Mouse (Mus musculus) stomach, embryonic 15.5 days (tissue): Measurements from ENCODE around the gene Slc4a1. TPM values are rescaled to one million over a fixed set of nuclear protein-coding genes. Genes with fewer than 3 reads are reported as not detected.

ENCODE experiments used
- microRNA-seq: library from miRNA; unstranded; fragments of <30 nt; microRNA quantifications from one replicate; pipeline ENCODE4, GENCODE M21; 2016
- polyA plus RNA-seq: library from polyadenylated mRNA; unstranded; fragments of >200 nt; fragmentation: Nextera tagmentation; extraction: Ambion mirVana; gene quantifications from 2 replicates; pipeline ENCODE4 v1.2.1, GENCODE M21; 2015

Gene Slc4a1
- polyA plus RNA-seq, 1 experiment from 2014 or later: 68.8 TPM

Small RNA genes within 50 kb of the gene (microRNA-seq; reads per million reads assigned to microRNA genes)
- not detected for gene Mir6930

Other genes starting within 250 kb of the Slc4a1 start
- 6.2 and 6.5 TPM in 2 replicates for gene Nags, start 220.7 kb downstream of the Slc4a1 start, polyA plus RNA-seq
- 28.0 and 28.3 TPM in 2 replicates for gene Tmem101, start 209.8 kb downstream of the Slc4a1 start, polyA plus RNA-seq
- 110 and 112 TPM in 2 replicates for gene Lsm12, start 180.9 kb downstream of the Slc4a1 start, polyA plus RNA-seq
- 29.6 and 32.1 TPM in 2 replicates for gene G6pc3, start 176.6 kb downstream of the Slc4a1 start, polyA plus RNA-seq
- gene Hdac5, start 136.0 kb downstream of the Slc4a1 start, polyA plus RNA-seq: 68.7 and 71.3 TPM in 2 replicates
- gene BC030867, start 117.3 kb downstream of the Slc4a1 start, polyA plus RNA-seq: 11.4 and 11.7 TPM in 2 replicates
- gene Asb16, start 97.5 kb downstream of the Slc4a1 start, polyA plus RNA-seq: 0.09 TPM in 1 of 2 replicates, not detected in the other
- gene Tmub2, start 81.3 kb downstream of the Slc4a1 start, polyA plus RNA-seq: 47.8 and 51.9 TPM in 2 replicates
- 14.5 and 14.8 TPM in 2 replicates for gene Atxn7l3, start 69.6 kb downstream of the Slc4a1 start, polyA plus RNA-seq
- gene Ubtf, start 46.5 kb downstream of the Slc4a1 start, polyA plus RNA-seq: 82.7 and 83.0 TPM in 2 replicates
- gene Rundc3a, start 27.2 kb upstream of the Slc4a1 start, polyA plus RNA-seq: 8.8 and 9.2 TPM in 2 replicates
- gene Slc25a39, start 41.7 kb upstream of the Slc4a1 start, polyA plus RNA-seq: 256 and 259 TPM in 2 replicates
- 155 and 161 TPM in 2 replicates for gene Grn, start 64.1 kb upstream of the Slc4a1 start, polyA plus RNA-seq
- gene Fam171a2, start 81.5 kb upstream of the Slc4a1 start, polyA plus RNA-seq: 5.5 and 6.1 TPM in 2 replicates
- gene Itga2b, start 103.9 kb upstream of the Slc4a1 start, polyA plus RNA-seq: 7.3 and 7.8 TPM in 2 replicates
- 47.4 and 51.0 TPM in 2 replicates for gene Gpatch8, start 190.2 kb upstream of the Slc4a1 start, polyA plus RNA-seq
- 19.2 TPM in 2 replicates for gene Gm11627, start 213.3 kb upstream of the Slc4a1 start, polyA plus RNA-seq
- gene Fzd2, start 238.2 kb upstream of the Slc4a1 start, polyA plus RNA-seq: 21.9 and 23.7 TPM in 2 replicates